Mouse (Mus musculus) embryo, embryonic 10 days (tissue): ENCODE measurements around the gene Mex3a.
A peak's percentile ranks its signal among the peaks of the same experiment; 100 is the strongest.

Source experiments
- DNase-seq: peaks from one replicate; pipeline ENCODE4 v3.0.0-alpha.2; 2015; ENCODE audit warnings: low spot score

The Mex3a gene

DNA sequence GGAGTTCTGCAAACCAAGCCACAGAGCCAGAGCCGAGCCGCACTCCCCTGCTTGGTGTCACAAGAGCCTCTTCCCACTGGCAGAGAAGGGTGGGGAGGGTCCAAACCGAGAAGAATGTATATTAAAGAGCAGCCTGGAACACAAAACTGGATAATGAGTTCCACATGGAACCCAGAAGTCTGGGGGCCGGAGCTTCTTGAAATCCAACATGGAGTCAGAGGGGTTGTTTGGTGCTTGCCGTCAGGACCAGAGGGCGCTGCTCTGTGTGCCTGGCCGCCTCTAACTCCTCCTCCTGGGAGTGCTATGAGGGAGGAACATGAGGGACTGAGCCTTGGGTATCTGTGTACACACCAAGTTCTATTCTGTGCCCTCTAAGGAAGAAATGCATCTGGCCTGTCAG, 26.4 kb upstream of the Mex3a start:
- DNase-seq, result no peak

DNA sequence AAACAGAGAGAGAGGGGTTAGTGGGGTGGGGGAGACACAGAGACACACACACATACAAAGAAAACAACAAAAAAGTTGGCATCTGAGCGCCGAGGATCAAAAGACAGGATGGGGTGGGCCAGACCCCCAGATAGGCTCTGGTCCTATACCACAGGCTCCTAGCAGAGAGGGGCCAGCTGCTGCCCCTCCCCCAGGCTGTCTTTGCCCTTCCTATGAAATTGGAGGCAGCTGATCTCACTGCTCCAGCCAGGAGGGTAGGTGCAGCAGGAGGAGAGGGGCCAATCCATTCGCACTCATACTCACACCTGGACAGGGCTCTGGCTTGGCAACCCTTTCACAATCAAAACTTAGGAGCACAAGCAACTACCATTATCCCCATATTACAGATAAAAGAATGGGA, 22.9 kb upstream of the Mex3a start:
- DNase-seq, result no peak

- peak; percentile 92 for DNase-seq
Measured at GRCm38 (mm10) chr3:88509692-88510420, 22.3 kb upstream of the Mex3a start, which contains the start of gene Lmna. Lmna (minus strand) TSS chr3:88509956.

DNA sequence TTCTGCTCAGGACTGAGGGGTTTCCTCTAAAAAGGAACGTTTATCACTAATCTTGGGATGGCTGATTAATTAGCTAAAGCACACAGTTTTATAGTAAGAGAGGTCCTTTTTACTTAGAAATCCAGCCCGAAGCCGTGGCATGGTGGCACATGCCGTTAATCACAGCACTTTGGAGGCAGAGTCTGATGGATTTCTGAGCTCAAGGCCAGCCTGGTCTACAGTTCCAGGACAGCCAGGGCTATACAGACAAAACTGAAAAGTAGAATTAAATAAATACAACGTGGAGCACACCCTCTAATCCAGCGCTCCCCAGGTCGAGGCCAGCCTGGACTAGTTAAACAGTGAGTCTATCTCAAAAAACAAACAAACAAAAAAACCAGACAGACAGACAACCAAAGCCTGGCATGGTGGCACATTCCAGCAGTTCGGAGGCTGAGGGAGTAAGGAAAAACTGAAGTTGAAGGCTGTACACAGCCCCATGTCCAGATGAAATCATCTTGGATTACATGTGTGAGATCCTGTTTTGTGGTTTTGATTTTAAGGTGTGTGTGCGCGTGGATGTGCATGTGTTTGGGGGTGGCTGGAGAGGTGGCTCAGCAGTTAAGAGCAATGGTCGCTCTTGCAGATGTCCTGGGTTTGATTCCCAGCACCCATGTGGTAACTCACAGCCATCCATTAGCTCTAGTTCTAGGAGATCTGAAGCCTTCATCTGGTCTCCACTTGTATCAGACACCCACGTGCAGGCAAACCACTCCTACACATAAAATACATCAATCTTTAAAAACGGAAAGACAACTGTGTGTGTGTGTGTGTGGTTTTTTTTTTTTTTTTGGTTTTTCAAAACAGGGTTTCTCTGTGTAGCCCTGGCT, 21.5 kb upstream of the Mex3a start:
- DNase-seq, result no peak

DNA sequence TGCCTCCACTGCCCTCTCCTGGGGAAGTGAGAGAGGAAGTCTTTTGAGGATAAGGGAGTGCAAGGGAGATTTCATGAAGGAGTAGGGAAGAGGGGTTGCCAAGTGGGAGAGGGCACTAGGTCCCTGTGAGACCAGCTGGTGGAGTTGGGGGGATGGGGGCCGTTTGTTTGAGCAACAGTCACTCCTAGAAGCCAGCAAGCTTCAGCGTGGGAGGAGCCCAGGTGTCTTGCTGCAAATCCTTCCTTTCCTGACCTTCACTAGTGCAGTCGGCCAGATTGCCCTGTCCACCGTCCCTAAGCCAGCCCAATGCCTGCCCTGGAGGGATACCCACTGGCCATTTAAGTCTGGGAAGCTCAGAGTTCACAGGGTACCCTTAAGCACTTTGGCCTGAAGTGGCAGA, 20.6 kb upstream of the Mex3a start:
- DNase-seq, result no peak

- DNase-seq, result no peak
Measured at GRCm38 (mm10) chr3:88512141-88512895, 19.9 kb upstream of the Mex3a start.

DNA sequence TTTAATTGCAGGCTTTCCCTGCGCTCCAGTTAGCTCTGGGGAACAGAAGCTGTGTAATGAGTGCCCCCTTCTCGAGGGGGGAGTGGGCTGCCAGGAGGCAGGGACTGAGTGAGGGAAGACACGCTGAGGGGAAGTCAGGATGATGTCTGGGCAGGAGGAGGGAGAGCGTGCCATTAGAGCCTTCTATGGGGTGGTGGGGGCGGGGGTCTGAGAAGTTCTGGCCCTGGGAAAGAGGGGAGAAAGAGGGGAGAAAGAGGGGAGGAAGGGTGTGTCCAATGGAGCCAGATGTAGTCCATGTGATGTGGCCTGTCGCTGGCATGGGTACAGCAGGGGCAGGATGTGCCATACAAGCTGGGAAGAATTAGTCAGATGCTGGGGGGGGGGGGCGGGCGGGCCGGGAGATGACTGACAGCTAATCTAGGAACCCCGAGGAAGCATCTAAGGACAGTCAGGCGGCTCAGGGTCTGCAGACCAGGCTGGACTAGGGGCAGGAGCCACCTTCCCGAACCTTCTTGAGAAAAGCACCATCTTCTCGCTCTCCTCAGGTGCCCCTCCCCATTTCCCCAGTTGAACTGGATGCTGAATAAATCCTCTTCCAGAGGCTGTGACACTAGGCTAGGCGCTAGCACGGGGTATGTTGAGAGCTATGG, 19.2 kb upstream of the Mex3a start:
- no peak for DNase-seq

GRCm38 (mm10) chr3:88513546-88514115, 18.6 kb upstream of the Mex3a start:
- DNase-seq, result no peak

GRCm38 (mm10) chr3:88514231-88515094, 17.7 kb upstream of the Mex3a start:
- no peak for DNase-seq

- DNase-seq, result no peak
Measured at GRCm38 (mm10) chr3:88515095-88515386, 17.2 kb upstream of the Mex3a start.

GRCm38 (mm10) chr3:88516407-88516806, 15.8 kb upstream of the Mex3a start:
- no peak for DNase-seq

- no peak for DNase-seq
Measured at GRCm38 (mm10) chr3:88518411-88518810, 13.8 kb upstream of the Mex3a start.

DNA sequence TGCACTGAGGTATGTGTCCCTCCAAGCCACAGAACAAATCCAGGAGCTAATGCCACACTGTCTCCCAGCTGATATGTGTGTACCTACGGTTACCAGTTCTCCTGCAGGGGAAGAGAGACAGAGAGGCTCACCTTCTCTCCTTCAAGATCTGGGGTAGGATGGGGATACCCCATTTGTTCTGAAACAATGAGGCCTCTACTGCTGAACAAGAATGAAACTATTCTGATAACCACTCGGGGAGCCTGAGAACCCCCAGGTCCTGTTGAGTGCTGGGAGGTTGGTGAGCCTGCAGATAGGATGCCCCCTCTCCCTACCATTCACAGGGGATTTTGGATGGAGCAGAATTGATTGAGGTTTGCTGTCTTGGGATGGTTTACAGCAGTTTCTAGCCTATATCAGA, 12.1 kb upstream of the Mex3a start:
- no peak for DNase-seq

- no peak for DNase-seq
Measured at GRCm38 (mm10) chr3:88521156-88521555, 11.0 kb upstream of the Mex3a start.

- DNase-seq, result peak; percentile 82
Measured at GRCm38 (mm10) chr3:88521803-88522331, 10.3 kb upstream of the Mex3a start.

DNA sequence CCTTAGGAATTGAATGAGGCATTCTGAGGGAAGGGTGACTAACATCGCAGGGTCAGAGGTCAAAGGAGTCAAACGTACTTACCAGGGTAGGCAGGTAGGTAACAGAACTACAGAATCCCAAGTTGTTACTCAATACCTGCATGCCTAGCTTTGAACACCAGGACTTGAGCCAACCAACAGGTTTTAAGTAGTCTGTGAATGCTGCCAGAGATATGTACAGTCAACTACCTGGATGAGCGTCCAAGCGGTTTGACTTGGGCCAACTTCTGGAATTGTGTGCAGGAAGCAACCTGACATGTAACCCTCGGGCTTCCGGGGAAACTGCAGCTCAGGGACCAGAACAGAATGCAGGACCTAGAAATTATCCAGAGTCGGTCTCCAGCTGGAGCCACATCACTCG, 9.2 kb upstream of the Mex3a start:
- DNase-seq, result no peak

DNA sequence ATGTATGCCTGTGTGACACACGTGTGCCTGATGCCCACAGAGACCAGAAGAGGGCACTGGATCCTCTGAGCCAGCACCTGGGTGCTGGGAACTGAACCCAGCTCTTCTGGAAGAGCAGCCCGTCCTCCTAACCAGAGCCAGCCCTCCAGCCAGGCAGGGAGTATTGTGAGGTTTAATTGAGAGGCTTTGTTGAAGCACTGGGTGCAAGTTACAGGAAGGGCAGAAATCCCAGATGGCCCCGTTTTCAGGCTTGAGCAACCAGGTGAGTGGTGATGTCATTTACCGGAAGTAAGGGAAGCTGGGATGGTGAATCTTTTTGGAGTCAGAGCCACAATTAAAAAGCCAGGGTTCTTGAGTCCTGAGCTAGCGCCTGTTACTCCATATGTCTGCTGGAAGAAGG, 7.2 kb upstream of the Mex3a start:
- DNase-seq, result no peak

DNA sequence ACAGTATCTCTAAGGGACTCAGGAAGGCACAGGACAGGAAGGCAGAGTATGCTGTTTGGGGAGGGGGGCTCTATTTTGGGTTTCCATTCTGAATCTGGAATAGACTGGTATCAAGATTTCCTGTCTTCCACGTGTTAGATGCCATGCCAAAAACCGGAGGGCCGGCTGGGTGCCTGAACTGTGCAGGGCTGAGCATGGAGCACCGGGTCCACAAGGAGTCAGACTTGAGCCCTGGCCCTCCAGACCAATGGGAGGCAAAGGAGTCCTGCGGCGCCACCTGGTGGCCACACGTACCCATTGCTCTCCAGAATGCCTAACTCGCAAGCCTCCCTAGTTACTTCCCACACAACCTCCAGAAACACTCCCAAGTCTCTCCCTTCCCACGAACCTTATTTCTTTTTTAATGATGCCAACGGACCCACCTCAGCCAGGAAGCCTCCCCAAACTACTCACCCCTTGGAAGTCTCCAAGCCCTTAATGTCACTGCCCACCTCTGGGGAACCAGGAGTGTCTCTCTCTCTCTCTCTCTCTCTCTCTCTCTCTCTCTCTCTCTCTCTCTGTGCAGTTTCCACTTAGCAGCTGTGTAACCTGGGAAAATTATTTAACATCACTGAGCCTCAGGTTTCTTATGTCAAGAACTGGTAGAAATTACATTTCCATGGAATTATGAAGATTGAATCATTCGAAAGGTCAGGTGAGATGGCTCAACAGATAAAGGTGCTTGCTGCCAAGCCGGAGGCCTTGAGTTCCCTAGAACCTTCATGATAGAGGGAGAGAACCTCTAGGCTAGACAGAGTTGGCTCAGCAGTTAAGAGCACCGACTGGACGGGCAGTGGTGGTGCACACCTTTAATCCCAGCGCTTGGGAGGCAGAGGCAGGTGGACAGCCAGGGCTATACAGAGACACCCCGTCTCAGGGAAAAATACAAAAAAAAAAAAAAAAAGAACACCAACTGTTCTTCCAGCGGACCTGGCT, 5.8 kb upstream of the Mex3a start:
- peak; percentile 97 for DNase-seq

DNA sequence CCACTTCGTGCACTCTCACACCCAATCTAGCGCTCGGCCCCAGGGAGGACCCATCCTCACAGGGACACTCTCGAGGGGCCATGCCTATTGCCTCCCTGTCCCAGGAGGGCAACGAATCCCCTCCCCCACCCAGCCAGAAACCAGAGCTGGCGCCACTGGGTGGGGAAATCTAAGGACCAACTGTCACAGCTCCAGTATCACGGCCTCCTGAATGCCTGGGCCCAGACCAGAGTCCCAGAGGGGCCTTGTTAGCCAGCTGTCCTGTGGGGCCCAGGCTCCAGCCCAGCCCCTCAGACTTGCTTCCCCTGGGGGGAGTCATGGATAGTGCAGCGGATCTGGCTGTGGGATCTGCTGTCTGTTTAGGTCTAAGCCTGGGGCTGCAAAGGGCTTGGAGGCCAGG, 4.6 kb upstream of the Mex3a start:
- peak; percentile 26 for DNase-seq

DNA sequence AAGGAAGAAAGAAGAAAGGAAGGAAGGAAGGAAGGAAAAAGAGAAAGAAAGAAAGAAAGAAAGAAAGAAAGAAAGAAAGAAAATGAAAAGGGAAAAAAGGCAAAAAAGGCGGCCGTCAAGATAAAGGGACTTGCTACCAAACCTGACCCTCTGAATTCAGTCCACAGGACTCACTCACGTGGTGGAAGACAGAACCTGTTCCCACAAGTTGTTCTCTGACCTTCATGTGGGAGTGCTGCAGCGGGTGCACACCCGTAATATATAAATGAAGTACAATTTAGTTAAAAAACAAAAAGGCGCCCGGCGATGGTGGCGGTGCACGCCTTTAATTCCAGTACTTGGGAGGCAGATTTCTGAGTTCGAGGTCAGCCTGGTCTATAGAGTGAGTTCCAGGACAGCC, 3.5 kb upstream of the Mex3a start:
- no peak for DNase-seq
